Mouse (Mus musculus): ENCODE measurements around the gene Tet2.

DNA sequence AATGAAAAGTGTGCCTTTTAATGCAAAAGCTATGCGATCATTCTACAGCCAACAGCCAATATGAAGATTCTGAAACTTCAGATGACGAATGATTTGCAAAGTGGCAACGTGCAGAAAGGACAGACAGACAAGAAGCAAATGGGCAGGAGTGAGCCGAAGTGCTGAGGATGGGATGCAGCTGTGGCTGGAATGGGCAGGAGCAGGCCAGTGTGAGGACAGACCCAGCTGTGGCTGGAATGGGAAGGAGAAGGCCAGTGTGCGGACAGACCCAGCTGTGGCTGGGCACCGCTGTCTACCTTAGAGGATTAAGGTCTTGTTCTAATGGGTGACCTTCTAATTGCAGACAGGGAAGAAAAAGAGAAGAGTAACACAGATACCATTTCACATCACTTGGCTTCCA lies 9.3 kb downstream of the Tet2 start:
- TF ChIP-seq POLR2A (IDR thresholded peaks at IDR 0.05; ENCODE audit: borderline replicate concordance, low read depth, low read length) (no peak), CTCF (IDR thresholded peaks at IDR 0.05; ENCODE audit: low read depth, low read length) (no peak)

Data from bone marrow macrophage, adult 2 months (primary cell).